Mouse (Mus musculus): ENCODE data around the gene Kcng3.

- no peak for TF ChIP-seq CTCF (IDR thresholded peaks at IDR 0.05; ENCODE audit: low read depth, low read length)
- TF ChIP-seq TAL1 (conservative IDR thresholded peaks at IDR 0.05; ENCODE audit: low read depth, low read length) = no peak
- TF ChIP-seq GATA1 (IDR thresholded peaks at IDR 0.05; ENCODE audit: borderline replicate concordance, low read length) = no peak
- no peak for TF ChIP-seq GATA2 (IDR thresholded peaks at IDR 0.05; ENCODE audit: borderline replicate concordance, low read depth, low read length)
Observed at GRCm38 (mm10) chr17:83677370-83677769, 45.7 kb upstream of the Kcng3 start.

Measured in G1E (cell line).